Mouse (Mus musculus) limb, embryonic 11.5 days (tissue): ENCODE results near the gene Tarbp1. TPM values are rescaled to one million over a fixed set of nuclear protein-coding genes. Genes with fewer than 3 reads are reported as not detected.

Source experiments
- ATAC-seq: fragments of 200-750 bp; cut with Nextera tagmentation; 2 replicates; pipeline ENCODE4 v1.8.0; 2017; ENCODE audit warnings: low read depth; ENCODE audit not compliant: insufficient number of reproducible peaks, low FRiP score, low TSS enrichment
- DNase-seq: peaks from one replicate; pipeline ENCODE4 v3.0.0-alpha.2; 2015; ENCODE audit warnings: low spot score
- H3K27ac ChIP-seq: fragments of 300-500 bp; sonication (generic); replicated peaks from 2 replicates; pipeline ENCODE4 v1.5.1; 2014; ENCODE audit warnings: low read depth, mild to moderate bottlenecking, low read length
- H3K27me3 ChIP-seq: fragments of 300-500 bp; sonication (generic); 2 replicates; pipeline ENCODE4 v1.6.1; 2014; ENCODE audit warnings: mild to moderate bottlenecking, low read length, mixed read lengths; ENCODE audit not compliant: control insufficient read depth, insufficient read depth
- H3K36me3 ChIP-seq: fragments of 300-500 bp; sonication (generic); 2 replicates; pipeline ENCODE4 v1.6.1; 2014; ENCODE audit warnings: mild to moderate bottlenecking, low read length, moderate library complexity, mixed read lengths; ENCODE audit not compliant: control insufficient read depth, insufficient read depth
- H3K4me1 ChIP-seq: fragments of 300-500 bp; sonication (generic); 2 replicates; pipeline ENCODE4 v1.6.1; 2014; ENCODE audit warnings: low read length, mixed read lengths; ENCODE audit not compliant: control insufficient read depth, insufficient read depth
- H3K4me2 ChIP-seq: fragments of 300-500 bp; sonication (generic); 2 replicates; pipeline ENCODE4 v1.6.1; 2014; ENCODE audit warnings: low read depth, mild to moderate bottlenecking, moderate library complexity; ENCODE audit not compliant: severe bottlenecking
- H3K4me3 ChIP-seq: fragments of 300-500 bp; sonication (generic); 2 replicates; pipeline ENCODE4 v1.5.1; 2014; ENCODE audit warnings: low read depth, low read length
- H3K9ac ChIP-seq: fragments of 300-500 bp; sonication (generic); 2 replicates; pipeline ENCODE4 v1.6.1; 2014; ENCODE audit warnings: mild to moderate bottlenecking, low read length
- H3K9me3 ChIP-seq: fragments of 300-500 bp; sonication (generic); 2 replicates; pipeline ENCODE4 v1.6.1; 2016; ENCODE audit warnings: low read length; ENCODE audit not compliant: control insufficient read depth
- WGBS: fragments of 180-500 bp; shearing (Covaris S2); extraction: QIAGEN DNeasy Blood & Tissue Kit; methylation state at CpG from one replicate; pipeline ENCODE4 v1.1.7; 2014; 5-methylcytosine and 5-hydroxymethylcytosine counted together
- polyA plus RNA-seq: library from polyadenylated mRNA; unstranded; fragments of >200 nt; fragmentation: Nextera tagmentation; extraction: Ambion mirVana; gene quantifications from 2 replicates; pipeline ENCODE4 v1.2.1, GENCODE M21; 2014

Tarbp1 gene
- polyA plus RNA-seq, 1 experiment from 2014 or later: 3.8 TPM

DNA sequence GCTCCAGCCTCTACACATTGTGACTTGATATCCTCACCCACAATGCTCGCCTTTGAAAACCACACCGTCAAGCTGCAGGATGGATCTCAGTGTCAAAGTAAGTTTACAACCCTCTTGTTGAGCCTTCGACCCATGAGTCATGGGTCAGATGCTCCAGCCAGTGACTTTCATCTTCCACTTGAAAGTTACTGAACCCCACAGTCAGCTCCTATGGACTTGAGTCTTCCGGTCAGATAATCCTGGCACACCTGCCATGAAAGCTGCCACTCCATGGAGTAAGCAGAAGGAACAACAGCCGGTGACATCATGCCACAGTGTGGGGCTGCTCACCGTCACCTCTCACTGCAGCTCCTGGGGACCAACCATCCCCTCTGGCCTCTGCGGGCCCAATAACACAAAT lies 93.6 kb downstream of the Tarbp1 start:
- ATAC-seq (no peak), DNase-seq (no peak)
- no peak overlapping the region for H3K9ac ChIP-seq
- no peak overlapping the region for H3K27ac ChIP-seq
- H3K4me3 ChIP-seq: no peak overlapping the region
- H3K4me1 ChIP-seq: no peaks in the 10 kb centered on the region
- H3K27me3 ChIP-seq: no peaks in the 10 kb centered on the region
- no peak overlapping the region for H3K4me2 ChIP-seq
- H3K36me3 ChIP-seq: no peaks in the 10 kb centered on the region
- 82% methylated on average over 7 of the region's 7 CpGs for WGBS
- H3K9me3 ChIP-seq: no peaks in the 10 kb centered on the region

DNA sequence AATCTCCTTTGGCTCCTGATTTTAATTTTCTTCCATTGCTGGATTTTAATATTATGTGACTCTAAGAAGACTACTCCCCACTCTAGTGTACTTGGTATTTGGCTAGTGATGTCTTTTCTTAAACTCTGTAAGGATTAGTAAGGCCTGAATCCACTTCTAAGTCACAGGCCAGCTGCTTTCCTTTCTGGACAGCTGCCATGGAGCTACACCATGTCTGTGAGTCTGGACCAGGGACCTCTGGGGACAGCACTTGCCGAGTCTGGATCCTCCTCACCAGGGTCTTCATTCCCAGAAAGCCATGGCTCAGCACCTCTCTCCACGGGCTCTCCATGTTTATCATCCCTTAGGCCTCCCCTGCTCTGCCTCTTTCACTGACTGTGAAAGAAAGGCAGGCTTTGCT lies 94.7 kb downstream of the Tarbp1 start:
- Histone ChIP-seq H3K4me2 (no peak overlapping the region), H3K9me3 (no peaks in the 10 kb centered on the region), H3K4me3 (no peak overlapping the region), H3K9ac (no peak overlapping the region), H3K36me3 (no peaks in the 10 kb centered on the region), H3K4me1 (no peaks in the 10 kb centered on the region), H3K27ac (no peak overlapping the region), H3K27me3 (no peaks in the 10 kb centered on the region)
- ATAC-seq: no peak
- WGBS: 65% methylated on average over 2 of the region's 2 CpGs
- no peak for DNase-seq

DNA sequence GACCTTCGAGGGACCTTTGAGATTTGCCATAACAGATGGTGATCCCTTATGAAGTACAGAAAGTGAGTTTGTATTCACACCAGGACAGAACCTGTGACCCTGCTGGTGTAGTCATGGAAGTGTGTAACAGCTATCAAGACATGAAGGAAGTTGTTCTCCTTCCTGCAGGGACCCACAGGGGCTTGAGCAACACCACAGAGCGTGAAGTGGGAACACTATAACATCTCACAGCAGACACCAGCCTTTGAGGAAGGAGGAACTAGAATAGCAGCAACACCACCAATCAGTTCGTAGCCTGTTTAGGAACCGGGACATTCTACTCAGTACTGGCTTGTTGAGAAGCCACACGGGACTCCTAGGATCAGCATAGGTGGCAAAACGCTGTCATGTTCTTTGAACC lies 95.3 kb downstream of the Tarbp1 start:
- Histone ChIP-seq H3K9me3 (no peaks in the 10 kb centered on the region), H3K4me3 (no peak overlapping the region), H3K27me3 (no peaks in the 10 kb centered on the region), H3K9ac (no peak overlapping the region), H3K4me2 (no peak overlapping the region), H3K27ac (no peak overlapping the region), H3K4me1 (no peaks in the 10 kb centered on the region), H3K36me3 (no peaks in the 10 kb centered on the region)
- WGBS: 86% methylated on average over 6 of the region's 6 CpGs
- DNase-seq (no peak), ATAC-seq (no peak)

Other genes with a start within 250 kb of the Tarbp1 start
- gene Slc35f3, start 176.5 kb downstream of the Tarbp1 start, polyA plus RNA-seq: not detected in 2 replicates
- 45.1 and 52.7 TPM in 2 replicates for gene Coa6, start 52.5 kb downstream of the Tarbp1 start, polyA plus RNA-seq
- gene Irf2bp2, start 118.9 kb upstream of the Tarbp1 start, polyA plus RNA-seq: 4.9 and 5.6 TPM in 2 replicates